Mouse (Mus musculus) E14TG2a.4 (cell line): ENCODE results near the gene Plekhh1.

ENCODE experiments used
- CTCF ChIP-seq: conservative IDR thresholded peaks from 2 replicates; pipeline ENCODE4 v1.5.1; 2014; ENCODE audit warnings: low read length
- POU5F1 ChIP-seq: IDR thresholded peaks from 2 replicates; pipeline ENCODE4 v1.6.1; 2014; ENCODE audit warnings: low read length, borderline replicate concordance

- TF ChIP-seq CTCF (no peak), POU5F1 (no peak)
Observed at GRCm38 (mm10) chr12:79006076-79006475, 22.9 kb upstream of the Plekhh1 start.
